Mouse (Mus musculus) embryonic stem cell, embryonic (primary cell): ENCODE results near the gene Rps6kc1.

Experiments used
- CTCF ChIA-PET, 4 experiments: fragments of 300-600 bp in 2 of 4; fragments of 350-600 bp in 2 of 4; sonication (Branson Sonifier 250); formaldehyde crosslinking; loops; one replicate each; lab custom pipeline; 2022; ENCODE audit warnings: inconsistent platforms in 2 of 4; lab: Charles Lee
- POLR2A ChIA-PET, 4 experiments: fragments of 300-600 bp in 2 of 4; fragments of 350-600 bp in 2 of 4; sonication (Branson Sonifier 250); formaldehyde crosslinking; loops; one replicate each; lab custom pipeline; 2022; ENCODE audit warnings: antibody characterized with exemption in 4 of 4, inconsistent platforms in 1 of 4; lab: Charles Lee

Gene Rps6kc1

GRCm38 (mm10) chr1:190675455-190675854 lies 236.1 kb downstream of the Rps6kc1 start:
- POLR2A ChIA-PET: no interaction called here
- CTCF ChIA-PET: no interaction called here

- ChIA-PET POLR2A (interaction anchor here in 1 of 4 experiments (1.4 kb wide), 1 partner anchor 8 kb away, joined by 3 read pairs; no protein-coding TSS in a partner anchor), CTCF (no interaction called here)
Measured at GRCm38 (mm10) chr1:190669099-190669498, 242.5 kb downstream of the Rps6kc1 start.

DNA sequence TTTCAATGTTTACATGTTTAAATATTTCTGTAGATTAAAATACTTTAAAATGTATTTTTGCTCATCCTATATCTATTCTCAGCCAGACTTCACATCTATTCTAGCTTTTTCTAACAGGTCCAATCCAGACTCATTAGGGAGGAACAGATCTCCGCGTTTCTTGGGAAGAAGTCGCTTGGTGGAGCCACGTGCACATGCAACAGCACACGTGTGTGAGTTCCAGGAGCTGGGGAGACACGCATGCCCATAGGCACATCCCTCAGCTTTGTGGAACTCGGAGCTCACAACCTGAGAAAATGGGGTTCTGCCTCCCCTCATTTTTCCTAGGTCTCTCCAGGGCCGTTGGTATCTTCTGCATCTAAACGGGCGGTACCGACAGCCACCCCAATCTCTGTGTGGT lies 243.7 kb downstream of the Rps6kc1 start:
- POLR2A ChIA-PET: no interaction called here
- CTCF ChIA-PET: no interaction called here

DNA sequence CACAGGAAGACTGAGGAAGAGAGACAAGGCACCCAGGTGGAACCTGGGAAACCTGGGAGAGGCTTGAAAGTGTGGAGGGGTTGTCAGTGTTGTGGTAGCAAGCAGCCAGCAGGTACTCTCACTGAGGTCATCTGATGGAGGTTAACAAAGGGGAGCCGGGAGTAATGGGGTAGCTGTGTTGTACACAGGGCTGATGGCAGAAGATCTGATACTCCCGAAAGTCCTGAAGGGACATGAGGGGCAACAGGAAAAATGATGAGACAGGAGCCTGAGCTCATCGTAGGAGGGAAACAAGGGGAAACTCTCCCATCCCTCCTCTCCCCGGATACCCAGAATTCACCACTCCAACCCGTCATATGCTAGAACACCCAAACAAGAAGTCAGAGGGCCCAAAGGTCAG lies 244.2 kb downstream of the Rps6kc1 start:
- CTCF ChIA-PET: no interaction called here

DNA sequence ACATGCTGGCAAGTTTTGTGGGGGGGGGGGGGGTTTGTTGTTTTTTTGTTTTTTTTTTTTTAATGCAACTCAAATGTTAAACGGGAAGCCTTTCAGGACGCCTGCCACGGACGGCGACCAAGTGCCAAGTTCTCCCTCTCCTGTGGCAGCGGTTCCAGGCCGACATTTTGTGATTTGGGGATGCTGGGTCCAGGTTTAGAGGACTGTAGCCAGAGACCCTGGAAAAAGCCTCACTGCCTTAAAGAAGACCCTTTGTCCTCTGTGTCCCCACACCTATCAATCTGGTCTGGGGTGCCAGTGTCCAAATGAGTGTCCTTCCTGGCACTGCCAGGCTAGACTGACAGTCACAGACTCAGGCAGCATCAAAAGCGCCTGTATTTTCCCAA lies 246.1 kb downstream of the Rps6kc1 start:
- CTCF ChIA-PET: no interaction called here

More for the DNA sequence above, 244.2 kb downstream of the Rps6kc1 start:
- POLR2A ChIA-PET: interaction anchor here in 1 of 4 experiments (0.9 kb wide), 1 partner anchor 9 kb away, joined by 3 read pairs; no protein-coding TSS in a partner anchor

GRCm38 (mm10) chr1:190664767-190665489 lies 246.6 kb downstream of the Rps6kc1 start:
- ChIA-PET CTCF (no interaction called here), POLR2A (no interaction called here)

More for the DNA sequence above, 246.1 kb downstream of the Rps6kc1 start:
- POLR2A ChIA-PET: no interaction called here

DNA sequence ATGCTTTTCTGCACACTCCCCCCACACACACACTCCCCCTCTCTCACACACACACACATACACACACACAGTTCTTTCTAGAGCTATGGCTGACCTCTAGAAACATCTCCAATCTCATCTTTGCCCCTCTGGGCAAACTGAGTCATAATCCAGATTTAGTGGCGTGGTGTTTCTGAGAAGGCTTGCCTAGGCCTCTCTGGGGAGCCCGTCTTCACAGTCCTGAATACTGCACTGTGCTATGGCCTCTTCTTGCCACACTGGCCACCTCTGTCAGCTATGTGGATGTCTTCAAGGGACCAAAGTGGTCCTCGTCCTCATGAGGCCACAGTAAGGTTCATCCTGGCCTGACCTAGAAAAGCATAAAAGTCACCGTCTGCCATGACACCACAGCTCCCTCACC lies 247.6 kb downstream of the Rps6kc1 start:
- POLR2A ChIA-PET: no interaction called here

GRCm38 (mm10) chr1:190662736-190663135 lies 248.8 kb downstream of the Rps6kc1 start:
- POLR2A ChIA-PET: interaction anchor here in 1 of 4 experiments (0.6 kb wide), 1 partner anchor 532 kb away, joined by 3 read pairs; no protein-coding TSS in a partner anchor
- CTCF ChIA-PET: interaction anchor here in 1 of 4 experiments (0.5 kb wide), 1 partner anchor 1221 kb away, joined by 3 read pairs; no protein-coding TSS in a partner anchor

More for the DNA sequence above, 247.6 kb downstream of the Rps6kc1 start:
- CTCF ChIA-PET: no interaction called here

- ChIA-PET POLR2A (interaction anchor here in 1 of 4 experiments (0.9 kb wide), 1 partner anchor 25 kb away, joined by 3 read pairs; no protein-coding TSS in a partner anchor), CTCF (no interaction called here)
Measured at GRCm38 (mm10) chr1:190661764-190662163, 249.8 kb downstream of the Rps6kc1 start.

GRCm38 (mm10) chr1:190661249-190661648 lies 250.3 kb downstream of the Rps6kc1 start:
- ChIA-PET POLR2A (interaction anchor here in 2 of 4 experiments (0.9 to 1.3 kb wide), 2 partner anchors 8 to 25 kb away, joined by 3 read pairs; no protein-coding TSS in a partner anchor), CTCF (no interaction called here)

DNA sequence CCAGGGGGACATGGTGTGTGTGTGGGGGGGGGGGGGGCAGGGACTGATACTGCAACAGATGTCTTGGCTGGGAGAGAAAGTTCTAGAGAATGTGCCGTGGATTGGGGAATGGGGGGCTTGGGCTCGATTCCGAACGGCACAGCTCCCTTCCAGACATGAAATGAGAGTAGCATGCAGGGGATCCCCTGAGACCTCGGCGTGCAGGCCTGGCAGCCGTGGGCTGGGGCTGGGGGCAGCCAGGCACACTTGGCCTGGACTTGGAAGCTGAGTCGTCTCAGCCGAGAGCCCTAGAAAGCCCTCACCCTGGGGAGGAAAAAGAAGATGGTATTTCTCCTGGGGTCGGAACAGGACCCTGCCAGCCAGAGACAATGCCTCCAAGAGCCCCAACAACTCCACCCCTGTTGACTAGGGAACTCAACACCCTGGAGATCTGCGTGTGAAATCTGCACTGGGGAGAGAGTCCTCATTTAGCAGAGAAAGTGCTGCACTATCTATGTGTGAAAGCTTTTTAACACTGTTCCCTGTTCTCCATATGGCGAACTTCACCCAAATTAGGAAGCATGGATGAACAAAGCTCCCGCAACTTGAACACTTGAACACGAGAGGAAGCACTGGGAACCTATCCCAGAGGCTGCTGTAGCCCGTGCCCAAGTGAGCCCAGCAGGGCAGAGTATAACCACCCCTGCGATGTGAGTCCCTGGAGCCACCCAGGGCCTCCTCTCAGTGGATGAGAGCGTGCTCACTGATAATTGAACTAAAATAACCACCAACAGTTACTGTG lies 251.7 kb downstream of the Rps6kc1 start:
- ChIA-PET POLR2A (interaction anchor here in 1 of 4 experiments (1.3 kb wide), 1 partner anchor 9 kb away, joined by 3 read pairs; no protein-coding TSS in a partner anchor), CTCF (interaction anchor here in 1 of 4 experiments (0.6 kb wide), 1 partner anchor 181 kb away, joined by 3 read pairs; no protein-coding TSS in a partner anchor)

DNA sequence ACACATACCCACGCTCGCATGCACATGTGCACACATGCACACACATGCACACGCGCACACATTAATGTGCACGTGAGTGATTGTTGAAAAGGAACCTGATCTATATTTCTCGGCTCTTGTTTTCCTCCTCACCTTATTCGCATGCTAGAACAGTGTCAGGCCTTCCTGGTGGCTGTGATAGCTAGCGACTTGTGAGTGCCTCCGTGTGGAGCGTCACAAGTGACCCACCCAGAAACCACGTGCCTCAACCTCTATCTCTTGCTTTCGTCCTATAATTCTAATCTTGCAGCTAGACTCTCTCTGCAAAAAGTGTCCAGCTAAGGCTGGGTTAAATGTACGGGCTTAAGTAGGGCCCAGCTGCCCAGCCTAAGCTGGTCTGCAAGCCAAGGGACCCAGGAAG lies 253.3 kb downstream of the Rps6kc1 start:
- POLR2A ChIA-PET: interaction anchor here in 2 of 4 experiments (0.9 to 1.0 kb wide), 2 partner anchors 9 to 31 kb away, joined by 3 read pairs; no protein-coding TSS in a partner anchor
- CTCF ChIA-PET: no interaction called here

GRCm38 (mm10) chr1:190656089-190656488 lies 255.5 kb downstream of the Rps6kc1 start:
- ChIA-PET CTCF (no interaction called here), POLR2A (interaction anchor here in 1 of 4 experiments (0.7 kb wide), 1 partner anchor 28 kb away, joined by 3 read pairs; no protein-coding TSS in a partner anchor)

DNA sequence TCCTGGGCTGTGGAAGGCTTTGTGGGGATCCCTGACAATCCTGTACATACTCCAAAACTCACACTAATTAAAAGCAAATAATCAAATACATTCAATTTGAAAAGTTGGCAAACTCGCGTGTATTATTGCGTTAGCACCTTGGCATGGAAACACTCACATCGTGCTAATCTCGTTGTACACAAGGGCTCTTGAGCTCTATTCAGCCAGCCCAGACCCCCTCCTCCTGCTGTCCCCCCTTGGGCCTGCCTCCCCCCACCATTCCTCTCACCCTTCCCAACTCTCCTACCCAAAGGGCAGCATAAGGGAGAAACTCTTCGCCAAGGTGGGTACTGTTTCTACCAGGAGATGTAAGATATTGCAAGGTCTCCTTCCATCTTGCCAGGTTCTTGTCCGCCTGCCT lies 255.9 kb downstream of the Rps6kc1 start:
- ChIA-PET CTCF (no interaction called here), POLR2A (no interaction called here)

DNA sequence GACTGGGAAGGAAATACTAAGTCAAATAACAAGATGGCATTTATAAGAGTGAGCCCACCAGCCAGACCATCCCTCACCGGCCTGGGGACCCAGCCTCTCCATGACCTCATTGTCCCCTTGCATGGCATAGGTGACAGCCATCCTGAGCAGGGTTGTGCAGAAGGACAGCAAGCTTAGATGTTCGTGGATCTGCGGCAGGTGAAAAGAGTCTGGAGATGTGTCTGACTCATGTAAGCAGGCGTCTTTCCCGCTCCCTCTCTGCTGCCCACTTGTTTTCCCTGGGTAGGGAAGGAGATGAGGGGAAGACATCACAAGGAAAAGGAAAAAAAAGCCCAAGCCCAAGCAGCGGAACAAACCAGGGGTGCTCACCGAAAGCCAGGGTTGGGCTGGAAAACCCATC lies 256.5 kb downstream of the Rps6kc1 start:
- CTCF ChIA-PET: no interaction called here
- POLR2A ChIA-PET: no interaction called here

DNA sequence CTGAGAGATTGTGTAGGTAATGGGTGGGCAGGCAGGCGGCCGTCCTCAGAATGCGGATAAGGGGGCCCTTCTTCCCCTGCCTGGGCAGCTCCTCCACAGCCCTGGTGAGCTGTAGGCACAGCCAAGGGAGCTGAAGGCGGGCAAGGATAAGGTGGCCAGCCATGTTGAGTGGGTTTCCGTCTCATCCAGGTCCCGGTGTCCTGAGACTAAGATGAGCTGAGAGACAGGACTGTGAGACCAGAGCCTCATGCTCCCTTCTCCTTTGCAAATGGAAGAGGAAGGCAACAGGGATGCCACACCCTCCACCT lies 256.9 kb downstream of the Rps6kc1 start:
- CTCF ChIA-PET: no interaction called here
- POLR2A ChIA-PET: no interaction called here

- CTCF ChIA-PET: no interaction called here
- POLR2A ChIA-PET: no interaction called here
Measured at GRCm38 (mm10) chr1:190653989-190654693, 257.4 kb downstream of the Rps6kc1 start.

GRCm38 (mm10) chr1:190653081-190653480 lies 258.5 kb downstream of the Rps6kc1 start:
- CTCF ChIA-PET: no interaction called here

More at GRCm38 (mm10) chr1:190653081-190653480, 258.5 kb downstream of the Rps6kc1 start:
- POLR2A ChIA-PET: no interaction called here
